Mouse (Mus musculus) heart, adult 2 months (tissue): ENCODE measurements around the gene Gpatch2l.

Experiments
- CTCF ChIP-seq: fragments of 200-600 bp; IDR thresholded peaks from 2 replicates; pipeline ENCODE4 v1.8.1; 2022; ENCODE audit warnings: antibody characterized with exemption, mild to moderate bottlenecking, moderate library complexity
- EP300 ChIP-seq: fragments of 200-500 bp; IDR thresholded peaks from 2 replicates; pipeline ENCODE4 v1.6.1; 2011; ENCODE audit warnings: low read depth, low read length, control low read depth; ENCODE audit not compliant: insufficient read depth
- POLR2A ChIP-seq: fragments of 200-500 bp; IDR thresholded peaks from 2 replicates; pipeline ENCODE4 v1.6.1; 2011; ENCODE audit warnings: mild to moderate bottlenecking, low read depth, low read length, control low read depth; ENCODE audit not compliant: insufficient read depth

- TF ChIP-seq EP300 (no peak), POLR2A (no peak), CTCF (no peak)
Observed at GRCm38 (mm10) chr12:86329813-86330212, 88.2 kb downstream of the Gpatch2l start.
